ENCODE assay signal across 8 mouse cellular contexts in the genomic region with DNA sequence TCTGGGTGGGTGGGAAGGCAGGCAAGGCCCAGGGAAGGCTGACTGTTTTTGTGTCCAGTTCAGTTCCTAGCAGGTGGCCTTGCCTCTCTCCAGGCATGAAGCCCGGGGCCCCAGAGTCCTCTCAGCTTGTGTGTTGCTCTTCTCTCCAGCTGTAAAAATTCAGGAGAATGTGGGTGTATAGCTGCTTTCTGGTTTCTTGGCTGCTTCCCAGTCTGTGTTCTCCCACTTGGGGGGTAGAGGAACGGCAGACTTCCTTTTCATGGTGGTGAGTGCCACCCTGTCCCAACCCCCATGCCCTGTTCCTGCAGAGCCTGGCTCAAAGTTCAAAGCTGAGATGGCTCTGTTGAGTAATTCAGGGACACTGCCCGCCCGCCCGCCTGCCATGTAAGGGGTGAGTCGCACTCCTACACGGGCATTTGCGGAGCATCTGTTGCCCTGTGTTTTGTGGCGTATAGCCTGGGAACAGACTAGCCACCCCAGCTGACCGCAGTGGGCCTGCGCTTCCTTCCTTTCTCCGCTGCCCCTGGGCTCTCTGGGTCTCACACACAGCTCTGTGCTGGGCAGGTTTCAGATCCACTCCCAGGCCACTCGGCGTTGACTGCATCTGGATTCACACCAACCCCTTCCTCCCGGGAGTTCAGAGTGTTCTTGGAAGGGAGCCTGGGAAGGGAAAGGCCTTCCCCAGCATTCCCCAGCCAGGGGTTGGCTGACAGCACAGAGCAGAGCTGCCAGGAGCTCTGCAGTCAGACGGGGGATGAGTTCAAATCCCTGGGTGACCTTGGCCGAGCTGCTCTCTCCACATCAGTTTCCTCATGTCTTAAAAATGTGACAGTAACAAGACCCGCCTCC. TPM values are rescaled to one million over a fixed set of nuclear protein-coding genes. Genes with fewer than 3 reads are reported as not detected.
DNase-seq lines count a peak whose midpoint lies in the region; ATAC-seq and TF ChIP-seq lines count a peak whose summit lies in the region.

No protein-coding gene starts in this region.

- WGBS in forebrain, embryonic 13.5 days = 38% methylated on average over 18 of the region's 18 CpGs
- whole genome bisulfite sequencing in liver, embryonic 14.5 days (ENCODE audit: insufficient replicate concordance) = 15% methylated on average over 18 of the region's 18 CpGs
- WGBS in neural tube, embryonic 12.5 days = 33% methylated on average over 18 of the region's 18 CpGs

- ATAC-seq in forebrain, embryonic 13.5 days = peak; percentile 35; the same call in 1 of the 2 replicates
- ATAC-seq in liver, embryonic 14.5 days (ENCODE audit: insufficient read depth) = no peak
- peak; percentile 39; the same call in 1 of the 2 replicates for ATAC-seq in neural tube, embryonic 12.5 days (ENCODE audit: low FRiP score, low read depth)

- TF ChIP-seq CTCF in liver, embryonic 14.5 days (IDR thresholded peaks at IDR 0.05; ENCODE audit: low read depth) = no peak

- no peaks in the 10 kb centered on the region for H3K27me3 ChIP-seq in forebrain, embryonic 13.5 days
- H3K27me3 ChIP-seq in liver, embryonic 14.5 days (ENCODE audit: control insufficient read depth, insufficient read depth, low read length) = no peaks in the 10 kb centered on the region
- H3K27me3 ChIP-seq in neural tube, embryonic 12.5 days (replicated peaks) = no peaks in the 10 kb centered on the region

- peak overlapping the region; percentile 49 for H3K4me2 ChIP-seq in forebrain, embryonic 13.5 days
- H3K4me2 ChIP-seq in liver, embryonic 14.5 days (ENCODE audit: low read depth) = peak overlapping the region; percentile 24
- peak overlapping the region; percentile 50 for H3K4me2 ChIP-seq in neural tube, embryonic 12.5 days (replicated peaks)

- H3K4me3 ChIP-seq in forebrain, embryonic 13.5 days = no peak overlapping the region
- no peak overlapping the region for H3K4me3 ChIP-seq in liver, embryonic 14.5 days (ENCODE audit: insufficient read depth in 1 of 2, low read depth in 2 of 2, low read length in 2 of 2)
- H3K4me3 ChIP-seq in neural tube, embryonic 12.5 days = no peak overlapping the region

- H3K27ac ChIP-seq in forebrain, embryonic 13.5 days = peak overlapping the region; percentile 88
- no peak overlapping the region for H3K27ac ChIP-seq in liver, embryonic 14.5 days
- H3K27ac ChIP-seq in neural tube, embryonic 12.5 days = peak overlapping the region; percentile 77

- H3K36me3 ChIP-seq in forebrain, embryonic 13.5 days (ENCODE audit: poor library complexity, severe bottlenecking) = no peaks in the 10 kb centered on the region
- H3K36me3 ChIP-seq in liver, embryonic 14.5 days (replicated peaks; ENCODE audit: control insufficient read depth, insufficient read depth, low read depth) = no peaks in the 10 kb centered on the region
- H3K36me3 ChIP-seq in neural tube, embryonic 12.5 days = no peaks in the 10 kb centered on the region

- H3K9ac ChIP-seq in forebrain, embryonic 13.5 days = no peak overlapping the region
- H3K9ac ChIP-seq in liver, embryonic 14.5 days (replicated peaks) = no peak overlapping the region
- H3K9ac ChIP-seq in neural tube, embryonic 12.5 days = 0 out of 2 replicates have a peak overlapping the region, but pooled peaks have one; percentile 30

- intact Hi-C loops in heart, postnatal 10 days (cut with DNase I) = no loop called here

- no peaks in the 10 kb centered on the region for H3K9me3 ChIP-seq in forebrain, embryonic 13.5 days (replicated peaks)
- no peaks in the 10 kb centered on the region for H3K9me3 ChIP-seq in liver, embryonic 14.5 days (ENCODE audit: control insufficient read depth, low read length)
- no peaks in the 10 kb centered on the region for H3K9me3 ChIP-seq in neural tube, embryonic 12.5 days

- peaks cover 46% of the 10 kb centered on the region for H3K4me1 ChIP-seq in forebrain, embryonic 13.5 days
- H3K4me1 ChIP-seq in liver, embryonic 14.5 days (replicated peaks; ENCODE audit: control insufficient read depth in 2 of 2, insufficient read depth in 2 of 2, low read length in 1 of 2) = peaks cover 0 to 7% of the 10 kb centered on the region in 2 experiments; a peak in 2 of 4 replicates
- peaks cover 45% of the 10 kb centered on the region for H3K4me1 ChIP-seq in neural tube, embryonic 12.5 days

- peak; percentile 12 to 32 for DNase-seq in thymus, adult 18-20 months
- DNase-seq in thymus, postnatal 14 days = no peak
- peak; percentile 96 for DNase-seq in heart, postnatal 10 days
- DNase-seq in kidney, postnatal 4 days = peak; percentile 78 to 85
- no peak for DNase-seq in liver, embryonic 14.5 days (ENCODE audit: low read depth in 3 of 3, low spot score in 3 of 3)
- peak; percentile 66 for DNase-seq in urinary bladder, postnatal 25 days (ENCODE audit: low spot score)

- no peak for TF ChIP-seq EP300 in liver, embryonic 14.5 days (IDR thresholded peaks at IDR 0.05; ENCODE audit: low read depth)

RNA-seq across cellular contexts. Expression of a gene that starts 41.1 kb away (rescaled TPM):
- polyA plus RNA-seq in forebrain, embryonic 13.5 days (2015; fragmentation: Nextera tagmentation; extraction: Ambion mirVana) = 77.0 and 85.2 TPM in 2 replicates
- 10 to 100 TPM; 47.9 to 51.0 TPM for total RNA-seq in heart, postnatal 10 days (2021)
- polyA plus RNA-seq in liver, embryonic 14.5 days (2012; rRNA removed) = 5.7 and 6.4 TPM in 2 replicates
- 12.2 and 13.2 TPM in 2 replicates for polyA plus RNA-seq in liver, embryonic 14.5 days (2014; fragmentation: Nextera tagmentation; extraction: Ambion mirVana)
- polyA plus RNA-seq in neural tube, embryonic 12.5 days (2016; fragmentation: Nextera tagmentation; extraction: Ambion mirVana) = 81.4 and 84.1 TPM in 2 replicates

RNA-seq across cellular contexts. Expression of a gene that starts 52.1 kb away (rescaled TPM):
- 0.43 TPM in 1 of 2 replicates, not detected in the other for polyA plus RNA-seq in forebrain, embryonic 13.5 days (2015; fragmentation: Nextera tagmentation; extraction: Ambion mirVana)
- total RNA-seq in heart, postnatal 10 days (2021) = not detected
- polyA plus RNA-seq in liver, embryonic 14.5 days (2012; rRNA removed) = not detected in 2 replicates
- polyA plus RNA-seq in liver, embryonic 14.5 days (2014; fragmentation: Nextera tagmentation; extraction: Ambion mirVana) = not detected in 2 replicates
- polyA plus RNA-seq in neural tube, embryonic 12.5 days (2016; fragmentation: Nextera tagmentation; extraction: Ambion mirVana) = 0.47 and 0.69 TPM in 2 replicates

Comparison
In these comparisons a context has a peak if more than half of its experiments do, and no peak if none do; other contexts are left out.
1. DNase-seq: peak in thymus, adult 18-20 months (2 of 2), heart, postnatal 10 days (2 of 2), kidney, postnatal 4 days (2 of 2) and urinary bladder, postnatal 25 days (single experiment); none in thymus, postnatal 14 days (single experiment) and liver, embryonic 14.5 days (0 of 3).
2. Peak in every context shown above with its lines, with median percentiles within 50 percentile points of each other: H3K4me2 ChIP-seq.